Mouse (Mus musculus) myocyte (in vitro differentiated cells): ENCODE measurements around the gene Plpp7. TPM values are rescaled to one million over a fixed set of nuclear protein-coding genes. Genes with fewer than 3 reads are reported as not detected.

Experiments
- H3K27me3 ChIP-seq: one replicate; pipeline ENCODE4 v1.6.1; 2011; ENCODE audit not compliant: control insufficient read depth, insufficient read depth, insufficient read length
- H3K36me3 ChIP-seq: one replicate; pipeline ENCODE4 v1.6.1; 2011; ENCODE audit not compliant: control insufficient read depth, insufficient read depth
- H3K4me2 ChIP-seq: one replicate; pipeline ENCODE4 v1.6.1; 2011; ENCODE audit warnings: low read depth, control low read depth
- H3K4me3 ChIP-seq: one replicate; pipeline ENCODE4 v1.5.1; 2011; ENCODE audit warnings: mild to moderate bottlenecking, control low read depth, moderate library complexity
- H3K79me2 ChIP-seq: one replicate; pipeline ENCODE4 v1.6.1; 2011; ENCODE audit not compliant: control insufficient read depth, insufficient read depth
- H3ac ChIP-seq: one replicate; pipeline ENCODE4 v1.6.1; 2011; ENCODE audit not compliant: control insufficient read depth, insufficient read length
- CEBPB ChIP-seq: IDR thresholded peaks from 2 replicates; pipeline ENCODE4 v1.6.1; 2011; ENCODE audit warnings: mild to moderate bottlenecking, moderate library complexity; ENCODE audit not compliant: poor library complexity, insufficient read depth, severe bottlenecking
- E2F4 ChIP-seq: IDR thresholded peaks from one replicate; pipeline ENCODE4 v1.6.1; 2011; ENCODE audit warnings: mild to moderate bottlenecking, control low read depth, moderate library complexity; ENCODE audit not compliant: insufficient read depth
- MAX ChIP-seq: IDR thresholded peaks from one replicate; pipeline ENCODE4 v1.6.1; 2011; ENCODE audit warnings: low read depth, mild to moderate bottlenecking, control low read depth
- MYOD1 ChIP-seq, 3 experiments: IDR thresholded peaks; one replicate each; pipeline ENCODE4 v1.6.1; 2011; ENCODE audit warnings: control low read depth in 2 of 3, low read depth in 2 of 3, mild to moderate bottlenecking in 2 of 3, moderate library complexity in 1 of 3; ENCODE audit not compliant: insufficient read length in 2 of 3, control insufficient read depth in 1 of 3
- MYOG ChIP-seq, 3 experiments: IDR thresholded peaks; one replicate each; pipeline ENCODE4 v1.6.1; 2011; ENCODE audit warnings: control low read depth in 2 of 3, low read depth in 2 of 3, mild to moderate bottlenecking in 2 of 3; ENCODE audit not compliant: insufficient read length in 2 of 3, control insufficient read depth in 1 of 3, insufficient read depth in 1 of 3
- POLR2A ChIP-seq: IDR thresholded peaks from one replicate; pipeline ENCODE4 v1.6.1; 2011; ENCODE audit warnings: low read depth, mild to moderate bottlenecking, control low read depth, moderate library complexity; ENCODE audit not compliant: insufficient read length
- POLR2AphosphoS2 ChIP-seq: IDR thresholded peaks from one replicate; pipeline ENCODE4 v1.6.1; 2011; ENCODE audit warnings: low read depth, control low read depth; ENCODE audit not compliant: insufficient read length
- SRF ChIP-seq: IDR thresholded peaks from one replicate; pipeline ENCODE4 v1.6.1; 2011; ENCODE audit warnings: low read depth; ENCODE audit not compliant: control insufficient read depth, insufficient read length
- TCF12 ChIP-seq: IDR thresholded peaks from one replicate; pipeline ENCODE4 v1.6.1; 2011; ENCODE audit warnings: mild to moderate bottlenecking, control low read depth; ENCODE audit not compliant: poor library complexity, insufficient read depth, severe bottlenecking
- polyA plus RNA-seq: library from polyadenylated mRNA; unstranded; fragments of >200 nt; fragmentation: generic; extraction: Trizol; gene quantifications from one replicate; pipeline ENCODE4 v1.2.1, GENCODE M21; 2012; ENCODE audit warnings: missing spikeins

Gene Plpp7
- polyA plus RNA-seq, 1 experiment: 60.6 TPM

DNA sequence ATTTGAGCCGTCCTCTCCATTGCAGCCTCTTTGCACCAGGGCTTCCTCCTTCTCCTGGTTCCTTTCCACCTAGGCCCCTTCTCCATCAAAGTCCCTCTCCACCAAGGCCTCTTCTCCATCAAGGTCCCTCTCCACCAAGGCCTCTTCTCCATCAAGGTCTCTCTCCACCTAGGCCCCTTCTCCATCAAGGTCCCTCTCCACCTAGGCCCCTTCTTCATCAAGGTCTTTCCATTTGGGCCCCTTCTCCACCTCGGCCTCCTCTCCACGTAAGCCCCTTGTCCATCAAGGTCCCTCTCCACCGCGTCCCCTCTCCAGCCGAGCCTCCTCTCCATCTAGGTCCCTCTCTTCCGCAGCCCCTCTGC, 55.2 kb downstream of the Plpp7 start:
- peak overlapping the region; percentile 95 for H3ac ChIP-seq
- no peaks in the 10 kb centered on the region for H3K36me3 ChIP-seq
- no peaks in the 10 kb centered on the region for H3K27me3 ChIP-seq
- peak overlapping the region; percentile 60 for H3K4me2 ChIP-seq
- H3K4me3 ChIP-seq: peak overlapping the region; percentile 89
- TF ChIP-seq TCF12 (no peak), MYOD1 (IDR thresholded peaks at IDR 0.05; ENCODE audit: control insufficient read depth in 1 of 3, insufficient read length in 2 of 3, low read depth in 2 of 3) (no peak), POLR2AphosphoS2 (no peak), MAX (no peak)
- H3K79me2 ChIP-seq: peaks cover 42% of the 10 kb centered on the region

DNA sequence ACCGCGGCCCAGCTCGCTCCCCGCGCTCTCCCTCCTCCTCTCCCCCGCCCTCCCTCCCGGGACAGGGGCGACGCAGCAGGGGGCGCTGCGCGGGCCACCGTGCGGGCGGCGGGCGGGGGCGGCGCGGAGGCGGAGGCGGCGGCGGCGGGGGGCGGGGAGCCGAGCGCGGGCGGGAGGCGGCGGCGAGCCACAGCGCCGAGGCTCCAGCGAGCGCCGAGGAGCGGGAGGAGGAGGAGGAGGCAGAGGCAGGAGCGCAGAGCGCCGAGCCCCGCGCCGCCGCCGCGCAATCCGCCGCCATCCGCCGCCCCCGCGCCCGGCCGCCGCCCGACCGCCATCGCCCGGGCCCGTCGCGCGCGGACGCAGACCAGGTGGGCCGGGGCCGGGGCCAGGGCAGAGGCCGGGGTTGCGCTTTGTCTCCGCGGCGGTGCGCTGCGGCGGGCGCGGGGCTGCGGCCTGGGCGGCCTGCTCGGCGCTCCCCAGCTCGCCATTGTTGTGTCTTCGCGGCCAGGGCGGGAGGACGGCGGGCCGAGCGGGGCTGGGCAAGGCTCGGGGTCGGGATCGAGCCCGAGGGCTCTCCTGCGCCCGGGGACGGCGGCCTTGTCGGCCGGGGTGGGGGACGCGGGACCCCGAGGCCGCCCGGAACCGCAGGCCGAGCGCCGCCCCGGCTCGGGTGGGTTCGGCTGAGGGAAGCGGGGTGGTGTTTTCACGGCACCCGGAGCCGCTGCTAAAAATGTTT, 55.8 kb downstream of the Plpp7 start, which contains the start of gene Prrc2b:
Prrc2b (plus strand) TSS at position 159 of the 736 bp plus-strand sequence.
- Histone ChIP-seq H3K27me3 (no peaks in the 10 kb centered on the region), H3K79me2 (peaks cover 47% of the 10 kb centered on the region), H3K36me3 (no peaks in the 10 kb centered on the region), H3K4me3 (peak within 1 kb of the TSS; percentile 89), H3K4me2 (peak within 1 kb of the TSS; percentile 92), H3ac (peak within 1 kb of the TSS; percentile 95)
- TF ChIP-seq CEBPB: no peak
- TF ChIP-seq MYOD1 (IDR thresholded peaks at IDR 0.05; ENCODE audit: control insufficient read depth in 1 of 3, insufficient read length in 2 of 3, low read depth in 2 of 3): peak in 1 of 3 experiments; percentile 35
- TF ChIP-seq POLR2AphosphoS2: peak; percentile 76
- TF ChIP-seq MYOG (IDR thresholded peaks at IDR 0.05; ENCODE audit: control insufficient read depth in 1 of 3, insufficient read depth in 1 of 3, insufficient read length in 2 of 3, low read depth in 2 of 3): no peak
- no peak for TF ChIP-seq E2F4
- TF ChIP-seq POLR2A: peak; percentile 76

DNA sequence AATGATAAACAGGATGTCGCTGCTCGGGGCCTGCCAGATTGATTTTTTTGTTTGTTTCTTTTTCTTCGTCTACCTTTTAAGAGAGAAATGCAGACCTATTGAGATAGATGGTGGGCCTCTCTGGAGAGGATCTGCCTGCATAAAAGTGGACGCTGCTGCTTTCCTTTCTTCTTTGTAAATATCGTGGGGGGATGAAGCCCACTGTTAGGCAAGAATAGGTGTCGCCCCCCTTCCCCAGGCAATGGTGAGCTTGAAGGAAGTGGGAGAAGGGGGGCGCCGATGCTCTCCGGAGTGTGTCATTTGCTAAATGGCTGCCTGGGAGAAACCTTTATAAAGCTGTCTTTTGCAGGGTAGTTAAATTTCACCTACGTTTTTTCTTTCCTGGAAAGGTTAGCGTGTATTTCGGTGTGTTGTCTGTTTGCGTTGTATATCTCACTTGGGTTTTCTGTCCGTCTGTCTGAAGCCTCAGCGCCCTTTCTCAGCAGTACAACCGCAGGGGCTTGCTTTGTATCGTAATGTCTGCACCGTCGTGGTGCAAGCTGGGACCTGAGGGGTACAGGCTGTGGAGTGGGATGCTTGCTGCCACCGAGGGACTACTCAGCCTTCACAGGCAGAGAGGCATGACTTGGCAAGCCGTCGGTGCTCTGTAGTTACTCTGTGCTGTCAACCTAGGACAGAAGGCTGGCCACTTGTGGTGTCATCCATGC, 56.5 kb downstream of the Plpp7 start:
- H3K4me3 ChIP-seq: peak overlapping the region; percentile 89
- no peaks in the 10 kb centered on the region for H3K36me3 ChIP-seq
- H3K27me3 ChIP-seq: no peaks in the 10 kb centered on the region
- peaks cover 54% of the 10 kb centered on the region for H3K79me2 ChIP-seq
- TF ChIP-seq MYOD1 (IDR thresholded peaks at IDR 0.05; ENCODE audit: control insufficient read depth in 1 of 3, insufficient read length in 2 of 3, low read depth in 2 of 3): no peak
- no peak for TF ChIP-seq MAX
- peak; percentile 30 for TF ChIP-seq POLR2A
- TF ChIP-seq MYOG (IDR thresholded peaks at IDR 0.05; ENCODE audit: control insufficient read depth in 1 of 3, insufficient read depth in 1 of 3, insufficient read length in 2 of 3, low read depth in 2 of 3): peak in 1 of 3 experiments; percentile 39
- no peak for TF ChIP-seq SRF
- no peak for TF ChIP-seq TCF12
- H3K4me2 ChIP-seq: peak overlapping the region; percentile 92
- peak overlapping the region; percentile 95 for H3ac ChIP-seq

DNA sequence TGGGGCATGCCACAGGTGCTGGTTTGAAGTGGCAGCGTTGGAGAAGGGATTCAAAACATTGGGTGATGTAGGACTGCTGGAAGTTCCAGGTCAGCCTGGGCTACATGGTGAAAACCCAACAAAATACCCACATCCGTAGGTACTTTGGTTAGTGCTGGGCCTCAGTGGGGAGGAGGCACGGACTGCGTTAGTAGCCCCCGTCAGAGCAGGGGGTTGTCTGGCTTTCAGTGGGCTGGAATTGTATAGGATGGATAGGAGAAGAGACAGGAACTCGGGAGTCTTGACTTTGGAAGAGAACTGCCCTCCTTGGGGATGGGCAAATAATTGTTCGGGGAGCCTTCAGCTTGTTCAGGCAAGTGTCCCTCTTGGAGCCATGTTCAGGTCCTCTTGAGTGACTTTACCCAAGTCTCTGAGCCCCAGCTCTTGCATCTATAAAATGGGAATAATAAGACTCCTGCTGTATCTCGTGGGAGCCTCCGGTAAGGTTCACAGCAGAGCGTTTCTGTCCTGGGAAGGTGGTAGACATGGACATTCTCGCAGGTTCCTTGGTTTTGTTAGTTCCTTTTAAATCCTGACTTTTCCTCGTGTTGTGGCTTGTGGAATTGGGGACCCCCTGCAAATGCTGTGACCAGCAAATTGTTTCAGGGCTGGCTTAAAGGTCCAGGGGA, 57.2 kb downstream of the Plpp7 start:
- Histone ChIP-seq H3K27me3 (no peaks in the 10 kb centered on the region), H3K4me3 (peak overlapping the region; percentile 89)
- no peak for TF ChIP-seq POLR2AphosphoS2
- peak in 1 of 3 experiments; percentile 38 for TF ChIP-seq MYOD1 (IDR thresholded peaks at IDR 0.05; ENCODE audit: control insufficient read depth in 1 of 3, insufficient read length in 2 of 3, low read depth in 2 of 3)

DNA sequence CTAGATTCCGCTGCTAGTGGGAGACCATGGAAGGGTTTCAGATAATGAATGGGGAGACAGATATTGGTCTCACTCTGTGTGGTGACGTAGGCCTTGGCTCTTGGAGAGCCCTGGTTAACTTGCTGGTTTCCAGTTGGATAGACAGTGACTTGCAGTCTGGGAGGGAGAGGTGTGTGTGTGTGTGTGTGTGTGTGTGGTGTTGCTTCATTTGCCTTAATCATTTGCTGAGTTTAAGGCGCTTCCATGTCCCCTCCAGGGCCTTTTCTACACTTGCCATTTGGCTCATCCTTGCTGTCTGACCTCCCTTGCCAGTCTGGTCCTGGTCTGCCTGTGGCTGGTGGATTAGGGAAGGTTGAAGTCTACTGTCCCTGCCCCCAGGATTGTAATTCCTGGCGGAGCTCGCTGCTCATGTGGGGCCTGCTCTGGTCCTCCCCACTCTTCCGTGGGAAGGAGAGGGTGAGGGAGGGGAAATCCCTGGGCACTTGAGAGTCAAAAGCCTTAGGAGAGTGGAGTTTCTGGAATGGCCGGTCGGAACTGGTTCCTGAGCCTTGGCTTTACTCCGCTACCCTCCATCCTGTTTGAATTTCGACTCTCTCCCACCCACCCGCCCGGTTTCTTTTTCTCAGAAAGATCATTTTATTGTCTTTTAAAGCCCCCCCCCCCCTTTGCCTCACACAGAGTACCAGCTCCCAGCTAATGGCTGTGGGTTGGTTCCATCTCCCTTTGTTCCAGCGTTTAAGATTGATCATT, 57.9 kb downstream of the Plpp7 start:
- H3ac ChIP-seq: no peak overlapping the region
- peak overlapping the region; percentile 92 for H3K4me2 ChIP-seq
- TF ChIP-seq POLR2A (peak; percentile 36), POLR2AphosphoS2 (no peak)
- H3K4me3 ChIP-seq: peak overlapping the region; percentile 89
- no peaks in the 10 kb centered on the region for H3K36me3 ChIP-seq
- H3K79me2 ChIP-seq: peaks cover 68% of the 10 kb centered on the region
- H3K27me3 ChIP-seq: no peaks in the 10 kb centered on the region

More for the DNA sequence above, 57.2 kb downstream of the Plpp7 start:
- Histone ChIP-seq H3ac (peak overlapping the region; percentile 95), H3K4me2 (peak overlapping the region; percentile 92), H3K36me3 (no peaks in the 10 kb centered on the region), H3K79me2 (peaks cover 61% of the 10 kb centered on the region)
